ENCODE assay signal across 16 mouse cellular contexts in genomic region chr6:125473939-125474338, GRCm38 (mm10). TPM values are rescaled to one million over a fixed set of nuclear protein-coding genes. Genes with fewer than 3 reads are reported as not detected.
DNase-seq lines count a peak whose midpoint lies in the region; ATAC-seq and TF ChIP-seq lines count a peak whose summit lies in the region.
"Had no signal": no experiment of that assay in that cellular context is flagged by ENCODE, and none has a peak within 500 bp of the region (broad histone marks: within the 10 kb centered on the region; RNA-seq: fewer than 3 reads in every experiment).

No protein-coding gene starts in this region.

- H3K27me3 ChIP-seq in heart, embryonic 12.5 days (replicated peaks) = peaks cover 11% of the 10 kb centered on the region
- H3K27me3 ChIP-seq in E14TG2a.4 (ENCODE audit: insufficient read depth, low read length) = no peaks in the 10 kb centered on the region
- H3K27me3 ChIP-seq in liver, embryonic 14.5 days (ENCODE audit: control insufficient read depth, insufficient read depth, low read length) = no peaks in the 10 kb centered on the region
- H3K27me3 ChIP-seq: midbrain, embryonic 13.5 days had no signal

- no peak for TF ChIP-seq POLR2A in bone marrow, adult 2 months (IDR thresholded peaks at IDR 0.05; ENCODE audit: borderline replicate concordance, control insufficient read depth, low read depth, low read length)

- no peak for TF ChIP-seq CTCF in E14TG2a.4 (conservative IDR thresholded peaks at IDR 0.05; ENCODE audit: low read length)
- no peak for TF ChIP-seq CTCF in bone marrow, adult 2 months (IDR thresholded peaks at IDR 0.05; ENCODE audit: control insufficient read depth, insufficient read depth, low read length)
- no peak for TF ChIP-seq CTCF in liver, embryonic 14.5 days (IDR thresholded peaks at IDR 0.05; ENCODE audit: low read depth)

- WGBS in heart, embryonic 12.5 days = 63% methylated on average over 5 of the region's 5 CpGs
- 43% methylated on average over 5 of the region's 5 CpGs for WGBS in bone marrow, adult 2 months
- WGBS in liver, embryonic 14.5 days (ENCODE audit: insufficient replicate concordance) = 34% methylated on average over 5 of the region's 5 CpGs

- TF ChIP-seq EP300 in liver, embryonic 14.5 days (IDR thresholded peaks at IDR 0.05; ENCODE audit: low read depth) = no peak

- DNase-seq in heart, postnatal 25 days (ENCODE audit: low spot score) = no peak
- DNase-seq in liver, embryonic 14.5 days (ENCODE audit: low read depth in 3 of 3, low spot score in 3 of 3) = no peak
- DNase-seq in frontal cortex, postnatal 10 days (ENCODE audit: low spot score in 2 of 2) = no peak
- no peak for DNase-seq in embryo, embryonic 11 days
- DNase-seq: adrenal gland, adult 8-10 months; cerebellum, postnatal 25 days; kidney, adult 11 months; kidney, postnatal 14 days; right cerebral cortex, adult 18-20 months; thymus, adult 2 months had no signal

- H3K4me1 ChIP-seq in heart, embryonic 12.5 days (replicated peaks) = peaks cover 61% of the 10 kb centered on the region
- H3K4me1 ChIP-seq in E14TG2a.4 (replicated peaks; ENCODE audit: low read depth, low read length) = peaks cover 99% of the 10 kb centered on the region
- H3K4me1 ChIP-seq in bone marrow, adult 2 months (ENCODE audit: control insufficient read depth, insufficient read depth, low read length) = peaks cover 9% of the 10 kb centered on the region
- peaks cover 24 to 52% of the 10 kb centered on the region in 2 experiments for H3K4me1 ChIP-seq in liver, embryonic 14.5 days (replicated peaks; ENCODE audit: control insufficient read depth in 2 of 2, insufficient read depth in 2 of 2, low read length in 1 of 2)

- H3K4me3 ChIP-seq in heart, embryonic 12.5 days = no peak overlapping the region
- H3K4me3 ChIP-seq in E14TG2a.4 (replicated peaks; ENCODE audit: low read length) = peak overlapping the region; percentile 26
- no peak overlapping the region for H3K4me3 ChIP-seq in bone marrow, adult 2 months (replicated peaks; ENCODE audit: control insufficient read depth, low read depth, low read length)
- H3K4me3 ChIP-seq in liver, embryonic 14.5 days (ENCODE audit: insufficient read depth in 1 of 2, low read depth in 2 of 2, low read length in 2 of 2) = peak overlapping the region in 1 of 2 experiments; percentile 1; a peak in 1 of 4 replicates
- H3K4me3 ChIP-seq: midbrain, embryonic 13.5 days had no signal

- peak overlapping the region; percentile 7; the same call in 1 of the 2 replicates for H3K27ac ChIP-seq in heart, embryonic 12.5 days (ENCODE audit: poor library complexity, severe bottlenecking)
- peak overlapping the region; percentile 24 for H3K27ac ChIP-seq in bone marrow, adult 2 months (ENCODE audit: control insufficient read depth, insufficient read depth, low read depth, low read length, poor library complexity)
- peak overlapping the region; percentile 82 for H3K27ac ChIP-seq in liver, embryonic 14.5 days
- H3K27ac ChIP-seq: midbrain, embryonic 13.5 days had no signal

- intact Hi-C loops in heart, postnatal 25 days (cut with DNase I) = no loop called here

- no peak for ATAC-seq in heart, embryonic 12.5 days (ENCODE audit: insufficient number of reproducible peaks, low FRiP score)
- peak; percentile 10; the same call in 1 of the 2 replicates for ATAC-seq in liver, embryonic 14.5 days (ENCODE audit: insufficient read depth)
- ATAC-seq: hindbrain, embryonic 16.5 days; midbrain, embryonic 13.5 days had no signal

- no peak overlapping the region for H3K9ac ChIP-seq in heart, embryonic 12.5 days
- peak overlapping the region; percentile 42 for H3K9ac ChIP-seq in liver, embryonic 14.5 days (replicated peaks)
- H3K9ac ChIP-seq: midbrain, embryonic 13.5 days had no signal

- H3K36me3 ChIP-seq in heart, embryonic 12.5 days = no peaks in the 10 kb centered on the region
- peaks cover 87% of the 10 kb centered on the region for H3K36me3 ChIP-seq in E14TG2a.4 (ENCODE audit: insufficient read depth, low read length)
- H3K36me3 ChIP-seq in liver, embryonic 14.5 days (replicated peaks; ENCODE audit: control insufficient read depth, insufficient read depth, low read depth) = no peaks in the 10 kb centered on the region
- H3K36me3 ChIP-seq: G1E; midbrain, embryonic 13.5 days had no signal

- H3K9me3 ChIP-seq in heart, embryonic 12.5 days (replicated peaks) = no peaks in the 10 kb centered on the region
- H3K9me3 ChIP-seq in E14TG2a.4 (ENCODE audit: low read length) = no peaks in the 10 kb centered on the region
- H3K9me3 ChIP-seq in liver, embryonic 14.5 days (ENCODE audit: control insufficient read depth, low read length) = no peaks in the 10 kb centered on the region
- H3K9me3 ChIP-seq: midbrain, embryonic 13.5 days had no signal

- H3K4me2 ChIP-seq in heart, embryonic 12.5 days = no peak overlapping the region
- H3K4me2 ChIP-seq in liver, embryonic 14.5 days (ENCODE audit: low read depth) = peak overlapping the region; percentile 56
- H3K4me2 ChIP-seq: midbrain, embryonic 13.5 days had no signal

RNA-seq across cellular contexts. Expression of gene Cd9, which starts 20.7 kb away (rescaled TPM):
- polyA plus RNA-seq in heart, embryonic 12.5 days (2016; fragmentation: Nextera tagmentation; extraction: Ambion mirVana) = 73.5 and 73.6 TPM in 2 replicates
- total RNA-seq in heart, postnatal 25 days (2021) = 10 to 100 TPM; 57.5 to 63.4 TPM
- polyA plus RNA-seq in bone marrow, adult 2 months (2011; ENCODE audit: insufficient read depth, insufficient read length, low replicate concordance, missing spikeins) = 60.4 and 90.4 TPM in 2 replicates
- polyA plus RNA-seq in liver, embryonic 14.5 days (2012; rRNA removed) = 52.5 and 62.6 TPM in 2 replicates
- polyA plus RNA-seq in liver, embryonic 14.5 days (2014; fragmentation: Nextera tagmentation; extraction: Ambion mirVana) = 96.8 and 105 TPM in 2 replicates
- total RNA-seq: G1E had no signal
- polyA plus RNA-seq: G1E had no signal

Comparison
In these comparisons a context has a peak if more than half of its experiments do, and no peak if none do; other contexts are left out.
1. H3K27ac ChIP-seq: peak in every context shown above with its lines; median percentile 82 in liver, embryonic 14.5 days; 24 in bone marrow, adult 2 months; 7 in heart, embryonic 12.5 days.